Mouse (Mus musculus): ENCODE measurements around the gene Wdr4.
A peak's percentile ranks its signal among the peaks of the same experiment; 100 is the strongest.
"Not testable (repeated sequence)": the region's sequence is repeated elsewhere in the genome, so short reads cannot be mapped to it uniquely, and the experiment has no call there.

Wdr4 gene

DNA sequence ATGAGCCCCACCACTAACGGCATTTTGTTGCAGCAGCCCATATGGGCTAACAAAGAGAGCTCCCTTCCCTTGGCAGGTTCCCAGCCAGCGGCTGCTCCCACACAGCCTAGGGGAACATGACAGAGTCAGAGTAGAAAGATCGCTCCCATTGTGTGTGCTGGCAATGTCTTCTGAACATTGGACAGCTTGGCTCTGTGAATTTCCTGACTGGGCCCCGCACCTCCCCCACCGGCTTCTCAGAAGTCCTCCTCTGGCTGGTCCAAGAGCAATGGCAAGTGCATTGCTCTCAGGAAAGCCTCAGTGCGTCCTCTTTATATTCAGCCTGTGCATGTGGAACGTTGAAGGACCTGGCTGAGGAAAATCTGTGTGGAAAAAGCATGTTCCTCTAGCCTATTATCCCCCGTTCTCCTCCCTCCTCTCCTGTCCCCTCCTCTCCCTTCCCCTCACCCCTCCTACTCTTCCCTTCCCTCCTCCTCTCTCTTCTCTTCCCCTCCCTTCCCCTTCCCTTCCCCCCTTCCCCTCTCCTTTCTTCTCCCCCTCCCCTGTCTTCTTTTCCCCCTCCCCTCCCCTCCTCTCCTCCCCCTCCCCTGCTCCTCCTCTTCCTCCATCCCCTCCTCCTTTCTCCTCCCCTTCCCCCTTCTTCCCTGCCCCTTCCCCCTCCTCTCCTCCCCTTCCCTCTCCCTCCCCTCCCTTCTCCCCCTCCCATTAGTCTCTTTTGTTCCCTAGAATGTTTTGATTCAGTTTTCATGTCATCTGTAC is 16.3 kb upstream of the Wdr4 start:
- peak; percentile 74 for DNase-seq (ENCODE audit: low read depth)

DNA sequence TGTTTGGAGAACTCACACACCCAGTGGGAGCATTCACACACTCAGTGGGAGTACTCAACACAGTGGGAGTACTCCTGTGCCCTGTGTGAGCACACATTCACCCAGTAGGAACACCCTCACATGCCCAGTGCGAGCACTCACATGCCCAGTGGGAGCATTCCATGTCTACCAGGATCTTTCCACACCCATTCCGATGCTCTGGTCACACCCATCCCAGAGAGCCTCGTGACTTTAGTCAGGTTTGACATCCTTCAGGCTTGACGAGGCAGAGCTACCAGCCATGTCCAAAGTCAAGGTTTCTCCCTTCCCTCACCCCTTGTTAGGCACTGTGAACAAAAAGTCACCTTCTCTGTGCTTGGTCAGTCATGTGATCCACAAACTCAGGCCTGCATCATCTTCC is 15.6 kb upstream of the Wdr4 start:
- DNase-seq (ENCODE audit: low read depth), result no peak

DNA sequence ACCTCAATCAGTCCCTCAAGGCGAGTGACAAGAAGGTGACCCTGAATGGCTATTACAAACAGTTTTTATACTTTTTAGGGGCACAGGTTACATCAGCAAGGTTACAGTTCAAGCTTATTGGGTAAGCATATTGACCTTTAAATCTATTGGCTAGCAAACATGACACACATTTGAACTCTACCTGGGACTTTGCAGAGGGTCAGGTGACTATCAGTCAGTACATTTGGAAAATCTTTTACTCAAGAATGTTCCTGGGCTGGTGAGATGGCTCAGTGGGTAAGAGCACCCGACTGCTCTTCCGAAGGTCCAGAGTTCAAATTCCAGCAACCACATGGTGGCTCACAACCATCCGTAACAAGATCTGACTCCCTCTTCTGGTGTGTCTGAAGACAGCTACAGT is 12.6 kb upstream of the Wdr4 start:
- not testable (repeated sequence) for DNase-seq (ENCODE audit: low read depth)

DNA sequence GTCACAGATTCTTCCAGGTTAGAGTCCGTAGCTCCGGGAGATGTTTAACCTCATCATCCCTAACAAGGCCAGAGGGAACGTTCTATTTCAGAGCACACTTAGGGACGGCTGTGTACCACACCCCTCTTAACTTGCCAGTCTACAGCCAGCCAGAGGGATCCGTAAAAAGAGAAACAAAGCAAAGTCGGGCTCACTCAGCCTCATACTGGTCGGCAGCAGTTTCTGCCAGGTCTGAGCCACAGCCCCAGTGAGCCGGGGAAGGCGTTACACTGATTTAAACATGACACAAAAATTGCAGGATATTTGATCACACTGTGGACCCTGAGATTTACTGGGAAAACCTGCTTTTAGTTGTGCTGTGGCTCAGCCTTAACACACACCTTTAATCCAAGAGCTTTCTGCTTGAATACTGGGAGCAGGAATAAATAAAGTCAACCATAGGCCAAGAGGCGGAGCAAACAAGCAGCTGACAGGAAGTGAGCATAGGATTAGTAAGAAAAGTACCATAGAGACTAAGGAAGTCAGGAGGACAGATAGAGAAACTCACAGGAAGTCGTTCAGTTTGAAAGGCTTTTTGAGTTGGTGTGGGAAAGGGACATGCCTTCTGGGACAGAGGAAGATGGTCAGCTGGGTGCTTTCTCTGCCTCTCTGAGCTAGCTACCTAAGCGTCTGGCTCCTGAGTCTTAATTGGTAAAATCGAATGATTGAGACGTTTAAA is 11.8 kb upstream of the Wdr4 start:
- DNase-seq (ENCODE audit: low read depth), result no peak

DNA sequence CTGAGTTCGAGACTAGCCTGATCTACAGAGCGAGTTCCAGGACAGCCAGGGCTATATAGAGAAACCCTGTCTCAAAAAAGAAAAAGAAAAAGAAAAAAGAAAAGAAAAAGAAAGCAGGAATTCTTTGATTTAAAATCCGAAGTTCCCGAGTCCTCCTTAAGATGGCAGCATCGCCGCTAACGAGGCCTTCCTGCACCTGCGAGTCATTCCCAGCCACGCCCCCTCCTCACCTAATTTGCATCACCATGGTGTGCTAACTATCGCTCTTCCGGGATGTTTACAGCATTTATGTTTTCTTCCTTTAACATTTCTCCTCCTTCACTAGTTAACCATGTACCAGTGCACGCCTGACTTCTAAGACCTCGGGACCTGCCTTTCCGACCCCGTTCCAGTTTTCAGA is 9.5 kb upstream of the Wdr4 start:
- peak; percentile 74 for DNase-seq (ENCODE audit: low read depth)

DNA sequence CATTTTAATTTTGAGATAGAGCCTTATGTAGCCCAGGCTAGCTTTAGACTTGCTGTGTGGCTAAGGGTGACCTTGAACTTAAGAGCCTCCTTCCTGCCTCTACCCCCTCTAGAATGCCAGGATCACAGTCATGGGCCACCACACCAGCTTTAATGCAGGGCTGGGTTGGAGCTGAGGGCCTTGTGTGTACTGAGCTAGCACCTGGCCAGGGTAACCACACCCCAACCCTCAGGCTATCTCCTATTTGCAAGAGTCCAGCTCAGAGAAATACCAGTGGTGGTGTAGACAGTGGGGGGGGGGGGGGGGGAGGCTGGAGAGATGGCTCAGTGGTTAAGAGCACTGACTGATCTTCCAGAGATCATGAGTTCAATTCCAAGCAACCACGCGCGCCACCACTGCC is 6.0 kb upstream of the Wdr4 start:
- DNase-seq (ENCODE audit: low read depth), result no peak

DNA sequence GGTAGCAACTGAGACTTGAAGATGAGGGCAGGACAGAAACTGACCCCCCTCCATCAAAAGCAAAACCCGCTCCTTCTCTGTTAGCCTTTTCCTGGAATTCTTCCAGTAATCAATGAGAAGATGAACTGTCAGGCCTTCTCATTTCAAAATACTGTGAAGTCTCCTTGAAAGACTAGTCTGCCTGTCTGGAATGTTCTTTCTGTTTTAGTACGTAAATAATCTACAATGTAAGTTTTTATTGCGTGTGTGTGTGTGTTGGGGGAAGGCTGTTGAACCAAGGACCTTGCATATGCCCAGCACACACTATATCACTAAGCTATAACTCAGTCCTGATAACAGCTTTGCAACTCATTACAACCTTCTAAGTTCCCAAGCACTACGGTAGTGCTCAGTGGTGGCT is 5.3 kb upstream of the Wdr4 start:
- DNase-seq (ENCODE audit: low read depth), result no peak

DNA sequence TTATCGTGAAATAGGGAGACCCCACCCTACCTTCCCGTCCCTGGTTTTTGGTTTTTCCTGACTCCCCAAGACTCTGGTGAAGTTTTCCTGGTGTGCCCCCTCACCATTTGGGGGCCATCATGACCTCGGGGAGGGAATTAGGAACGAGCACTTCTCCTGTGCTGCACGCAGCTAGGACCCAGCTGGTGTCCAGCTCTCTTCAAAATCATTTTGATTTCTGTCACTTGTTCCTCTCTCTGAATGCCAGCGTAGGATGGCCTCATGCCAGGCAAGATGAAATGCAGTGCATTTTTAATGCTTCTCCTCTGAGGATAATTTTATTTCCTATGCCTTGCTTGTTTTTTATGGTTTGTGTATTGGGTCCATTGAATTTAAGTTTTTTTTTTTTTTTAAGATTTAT is 2.2 kb upstream of the Wdr4 start:
- no peak for DNase-seq (ENCODE audit: low read depth)

DNA sequence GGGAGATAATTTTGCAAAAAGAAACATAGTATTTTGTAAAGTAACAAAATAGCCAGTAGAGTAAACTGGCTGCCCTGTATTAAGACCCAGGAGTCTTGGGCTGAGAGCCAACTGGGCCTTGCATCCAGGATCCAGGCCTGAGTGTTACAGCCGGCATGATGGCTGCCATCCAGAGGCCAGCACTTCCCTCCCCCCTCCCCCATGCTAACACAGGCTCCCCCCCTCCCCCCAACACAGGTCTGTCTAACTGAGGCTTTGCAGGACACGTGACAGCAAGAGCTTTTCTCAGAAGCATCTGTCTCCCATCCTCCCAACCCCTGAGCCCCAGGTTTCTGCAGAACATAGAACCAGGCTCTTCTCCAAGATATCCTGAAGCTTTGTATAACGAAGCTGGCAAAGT is 1.1 kb upstream of the Wdr4 start:
- DNase-seq (ENCODE audit: low read depth), result peak; percentile 84

DNA sequence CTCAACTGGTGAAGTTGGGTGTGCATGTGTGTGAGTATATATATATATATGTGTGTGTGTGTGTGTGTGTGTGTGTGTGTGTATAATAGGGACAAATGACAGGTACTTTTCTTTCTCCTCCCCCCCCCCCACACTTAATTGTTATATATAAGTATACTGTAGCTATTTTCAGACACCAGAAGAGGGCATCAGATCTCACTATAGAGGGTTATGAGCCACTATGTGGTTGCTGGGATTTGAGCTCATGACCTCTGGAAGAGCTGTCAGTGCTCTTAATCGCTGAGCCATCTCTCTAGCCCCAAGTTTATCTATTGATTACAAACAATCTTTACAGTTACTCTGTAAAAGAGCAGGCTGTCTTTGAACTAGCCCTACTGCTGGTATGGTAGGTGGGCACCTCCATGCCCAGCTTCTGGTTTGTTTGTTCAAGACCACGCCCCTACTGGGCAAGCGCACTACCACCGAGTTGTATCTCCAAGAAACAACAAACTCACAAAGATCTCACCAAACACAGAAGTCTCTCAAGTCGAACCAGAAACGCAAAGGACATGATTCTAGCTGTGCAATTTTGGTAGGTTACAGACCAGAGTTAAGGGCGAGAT is 335 bp downstream of the Wdr4 start:
- no peak for DNase-seq (ENCODE audit: low read depth)

DNA sequence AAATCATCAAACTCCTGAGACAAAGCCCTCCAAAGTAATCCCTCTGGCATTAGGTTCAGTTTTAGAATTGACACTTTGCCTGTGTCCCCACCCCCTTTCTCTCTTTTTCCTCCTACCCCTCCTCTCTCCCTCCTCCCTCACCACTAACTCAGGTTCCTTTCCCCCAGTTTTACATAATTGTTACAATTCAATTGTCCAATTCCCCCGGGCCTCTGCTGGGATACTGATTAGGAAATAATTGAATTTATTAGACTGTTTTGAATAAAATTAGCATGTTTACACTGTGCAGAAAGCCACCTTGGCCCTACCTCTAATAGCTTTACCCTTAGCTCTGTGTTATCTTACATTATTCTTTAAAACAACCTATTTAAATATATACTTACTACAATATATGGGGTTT is 5.1 kb downstream of the Wdr4 start:
- no peak for DNase-seq (ENCODE audit: low read depth)

DNA sequence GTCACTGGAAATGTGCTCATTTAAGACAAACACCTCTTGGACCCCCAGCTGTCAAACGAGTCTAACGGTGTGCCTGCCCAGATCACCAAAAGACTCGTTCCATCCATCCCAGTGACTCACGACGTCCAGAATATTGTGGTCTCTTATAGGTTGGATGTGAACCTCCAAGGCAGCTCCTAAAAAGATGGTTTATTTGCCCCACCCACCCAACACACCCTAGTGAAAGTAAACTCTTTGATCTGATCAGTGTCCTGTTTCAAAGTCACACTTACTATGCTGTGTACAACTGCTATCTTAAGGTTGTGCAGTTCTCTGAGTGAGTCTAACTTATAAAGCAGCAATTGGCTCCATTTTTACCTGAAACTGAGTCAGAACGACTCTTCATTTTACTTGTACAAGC is 7.2 kb downstream of the Wdr4 start:
- DNase-seq (ENCODE audit: low read depth), result no peak

DNA sequence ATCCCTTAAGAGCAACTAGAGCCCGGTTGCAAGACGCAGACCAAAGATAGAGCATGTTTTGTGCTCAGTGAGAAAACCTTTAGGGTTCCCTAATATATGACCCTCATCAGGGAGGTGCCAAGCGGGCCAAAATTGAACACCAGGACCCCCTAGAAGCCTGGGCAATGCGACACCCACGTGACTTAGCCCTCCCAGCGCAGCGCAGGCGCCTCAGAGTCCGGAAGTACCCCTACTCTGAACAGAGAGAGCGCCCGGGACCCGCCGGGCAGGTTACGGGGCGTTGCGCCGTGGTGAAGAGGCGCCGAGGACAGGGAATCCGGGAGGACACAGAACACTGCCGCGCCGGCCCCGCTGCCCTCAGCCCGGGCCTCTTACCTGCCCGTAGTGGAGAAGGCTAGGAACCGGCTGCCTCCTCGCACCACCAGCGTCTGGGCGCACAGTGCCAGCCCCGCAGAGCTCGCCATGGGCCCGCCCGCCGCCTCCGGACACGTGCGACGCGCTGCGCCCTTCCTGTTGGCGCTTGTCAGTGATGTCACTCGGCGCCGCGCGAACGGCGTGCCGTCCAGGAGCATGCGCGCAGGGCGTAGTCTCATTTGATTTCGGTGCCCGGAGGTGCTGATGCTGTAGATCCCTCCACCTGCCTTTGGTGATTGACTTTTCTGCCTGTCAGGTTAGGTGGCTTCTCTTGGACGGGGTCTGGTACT is 7.8 kb downstream of the Wdr4 start:
- peak; percentile 95 for DNase-seq (ENCODE audit: low read depth)

DNA sequence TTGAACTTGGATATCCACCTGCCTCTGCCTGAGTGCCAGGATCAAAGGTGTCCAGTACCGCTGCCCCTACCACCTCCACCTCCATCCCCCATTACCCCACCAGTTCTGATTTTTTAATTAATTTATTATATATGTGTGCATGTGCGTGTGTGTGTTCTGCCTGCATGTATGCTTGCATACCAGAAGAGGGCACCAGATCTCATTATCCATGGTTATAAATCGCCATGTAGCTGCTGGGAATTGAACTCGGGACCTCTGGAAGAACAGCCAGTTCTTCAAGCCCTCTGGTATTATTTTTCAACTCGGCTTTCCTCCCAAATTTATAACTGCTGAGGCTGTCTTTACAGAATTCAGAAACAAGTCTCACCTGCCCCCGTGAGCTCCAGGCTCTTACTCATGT is 8.8 kb downstream of the Wdr4 start:
- DNase-seq (ENCODE audit: low read depth), result peak; percentile 14

DNA sequence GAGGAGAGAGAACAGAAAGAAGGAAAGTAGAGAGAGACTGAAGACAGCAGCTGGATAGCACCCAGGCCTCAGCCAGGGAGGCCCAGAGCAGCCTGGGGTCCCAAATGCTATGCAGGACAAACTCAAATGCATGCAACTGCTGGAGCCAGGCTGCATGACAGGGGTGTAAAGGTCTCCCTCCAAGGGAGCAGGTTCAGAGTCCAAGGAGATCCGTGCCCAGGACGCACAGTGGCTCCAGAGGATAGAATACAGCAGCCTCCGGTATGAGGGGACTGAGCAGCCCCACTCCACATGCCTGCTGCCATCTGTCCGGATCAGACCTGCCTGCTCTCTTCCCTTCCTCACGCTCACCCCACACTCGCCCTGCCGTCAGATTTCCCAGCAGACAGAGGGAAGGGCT is 13.5 kb downstream of the Wdr4 start:
- no peak for DNase-seq (ENCODE audit: low read depth)

DNA sequence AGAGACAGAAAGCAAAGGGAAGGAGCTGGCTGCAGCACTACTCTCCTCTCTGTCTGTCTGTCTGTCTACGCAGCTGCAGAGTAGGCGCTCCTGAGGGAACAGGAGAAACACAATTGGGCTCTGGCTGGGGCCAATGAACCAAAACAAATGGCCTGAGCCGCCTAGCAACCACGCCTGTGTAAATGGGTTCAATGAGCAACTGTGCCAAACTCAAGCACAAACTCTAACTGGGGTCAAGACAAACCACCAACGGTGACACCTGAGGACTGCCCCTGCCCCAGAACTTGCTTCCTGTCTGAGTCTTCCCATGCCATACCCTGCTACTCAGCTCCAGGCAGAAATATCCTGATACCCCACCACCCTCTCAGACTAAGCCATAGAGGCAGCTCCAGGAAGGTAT is 14.8 kb downstream of the Wdr4 start:
- DNase-seq (ENCODE audit: low read depth), result no peak

DNA sequence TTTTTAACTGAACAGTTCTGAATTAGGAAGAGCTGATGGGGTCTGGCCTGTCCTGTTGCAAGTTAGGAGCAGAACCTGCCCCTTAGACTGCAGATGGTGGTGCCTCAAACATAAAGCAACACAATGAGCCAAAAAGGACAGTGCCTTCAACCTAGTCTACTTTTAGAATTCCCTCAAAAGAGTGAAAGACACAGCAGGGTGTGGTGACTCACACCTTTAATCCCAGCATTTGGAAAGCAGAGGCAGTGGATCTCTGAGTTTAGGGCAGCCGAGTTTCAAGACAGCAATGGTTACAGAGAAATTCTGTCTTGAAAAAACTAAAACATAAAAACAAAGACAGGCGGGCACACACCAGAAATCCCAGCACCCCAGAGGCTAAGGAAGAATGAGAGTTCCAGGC is 15.8 kb downstream of the Wdr4 start:
- DNase-seq (ENCODE audit: low read depth), result no peak

DNA sequence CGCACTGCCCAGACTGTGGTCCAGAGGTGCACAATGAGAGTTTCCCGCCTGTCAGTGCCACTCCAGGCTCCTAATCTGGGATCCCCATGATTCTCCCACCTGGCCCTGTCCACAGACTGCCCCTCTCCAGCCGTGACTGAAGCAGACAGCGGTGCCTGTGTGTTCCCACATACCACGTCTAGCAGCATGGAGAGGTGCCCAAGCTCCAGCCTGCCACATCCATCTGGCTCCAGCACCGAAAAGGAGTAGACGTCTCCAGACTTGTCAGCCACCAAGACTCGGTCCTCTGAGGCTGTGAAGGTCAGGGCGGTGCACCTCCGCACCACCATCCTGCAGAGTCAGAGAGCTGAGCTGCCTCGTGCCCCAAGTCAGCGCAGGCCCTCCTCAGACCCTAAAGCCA is 16.4 kb downstream of the Wdr4 start:
- no peak for DNase-seq (ENCODE audit: low read depth)

DNA sequence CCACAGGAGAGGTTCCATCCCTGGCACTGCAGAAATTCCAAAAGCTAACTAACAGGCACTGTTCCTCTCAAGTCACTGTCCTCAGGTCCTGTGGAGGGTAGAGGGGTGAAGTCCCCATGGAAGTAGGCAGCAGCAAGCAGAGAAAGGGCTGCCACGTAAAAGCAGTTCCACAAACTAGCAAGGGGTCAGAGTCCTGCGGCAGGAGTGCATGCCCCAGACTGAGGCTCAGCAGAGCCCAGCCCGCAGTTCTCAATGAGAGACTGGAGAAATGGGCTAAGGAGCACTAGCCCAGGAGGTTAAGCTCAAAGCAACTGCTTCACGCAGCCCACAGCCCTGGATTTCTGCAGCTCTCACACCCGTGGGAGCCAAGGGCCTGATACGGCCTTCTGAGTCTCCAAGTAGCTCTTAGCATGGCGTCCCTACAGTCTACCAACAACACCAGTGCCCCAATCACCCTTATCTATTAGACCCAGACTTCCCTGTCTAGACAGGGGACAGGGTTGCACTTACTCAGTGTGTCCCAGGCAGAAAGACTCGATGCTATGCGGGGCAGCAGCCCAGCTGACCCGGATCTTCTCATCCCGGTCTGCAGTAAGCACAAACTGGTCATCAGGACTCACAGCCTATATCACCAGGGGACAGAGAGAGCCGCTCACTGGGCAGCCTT is 17.4 kb downstream of the Wdr4 start:
- no peak for DNase-seq (ENCODE audit: low read depth)

DNA sequence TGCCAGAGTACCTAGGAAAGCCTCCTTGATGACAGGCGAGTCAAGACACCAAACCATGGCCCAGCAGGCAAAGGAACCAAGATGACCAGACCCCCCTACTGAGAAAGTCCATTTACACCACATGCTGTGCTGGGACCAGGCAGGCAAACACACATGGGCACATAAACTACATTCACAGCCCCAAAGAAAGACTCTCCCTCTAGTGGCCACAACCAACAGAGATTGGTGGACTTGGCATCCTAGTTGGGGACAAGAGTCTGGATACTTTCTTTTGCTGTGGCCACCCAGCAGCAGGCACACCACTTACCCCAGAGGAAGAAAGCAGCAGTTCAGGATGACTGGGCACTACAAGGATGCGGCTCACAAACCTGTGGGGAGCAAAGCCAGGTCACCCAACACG is 18.9 kb downstream of the Wdr4 start:
- no peak for DNase-seq (ENCODE audit: low read depth)

DNA sequence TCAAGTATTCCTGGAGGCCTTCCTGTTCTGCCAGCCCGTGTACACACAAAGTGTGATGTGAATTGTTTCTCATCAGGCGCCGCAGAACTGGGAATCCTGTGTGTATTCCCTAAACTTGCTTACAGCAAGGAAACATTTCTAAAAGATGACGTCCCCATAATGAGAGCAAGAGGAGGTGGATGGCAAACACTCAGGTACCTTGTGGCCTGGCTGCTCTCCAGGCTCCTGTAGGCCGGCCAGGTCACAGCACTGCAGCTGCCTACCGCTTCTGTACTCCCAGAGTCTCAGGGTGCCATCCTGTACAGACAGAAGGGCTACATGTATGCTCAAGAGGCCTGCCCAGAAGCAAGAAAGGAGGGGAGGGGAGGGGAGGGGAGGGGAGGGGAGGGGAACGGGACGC is 19.4 kb downstream of the Wdr4 start:
- DNase-seq (ENCODE audit: low read depth), result no peak

DNA sequence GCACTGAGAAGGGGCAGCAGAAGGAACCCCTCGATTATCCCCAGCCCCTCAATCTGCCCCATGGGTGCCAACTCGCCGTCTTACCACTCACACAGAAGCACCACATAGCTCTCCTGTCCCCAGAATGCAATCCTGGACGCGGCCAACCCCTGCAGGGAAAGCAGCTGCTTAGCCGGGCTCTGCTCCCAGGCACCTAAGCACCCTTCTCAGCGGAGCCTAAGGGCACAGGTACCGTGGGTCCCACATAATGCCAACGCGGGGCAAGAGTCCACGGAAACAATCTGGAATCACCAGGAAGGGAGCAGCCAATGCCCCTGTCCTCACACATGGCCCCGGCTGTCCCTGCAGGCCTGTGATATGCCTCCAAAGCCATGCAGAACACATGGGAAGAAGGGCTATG is 20.1 kb downstream of the Wdr4 start:
- no peak for DNase-seq (ENCODE audit: low read depth)

Measured in NIH3T3 (cell line).